Mouse (Mus musculus) cerebellum, adult 8-10 months (tissue): Measurements from ENCODE around the gene Ampd3.

Experiments
- DNase-seq: peaks from one replicate; pipeline ENCODE4 v3.0.0; 2022

Ampd3 gene

GRCm38 (mm10) chr7:110768001-110768400 is at the start of gene Ampd3:
Ampd3 (plus strand) TSS chr7:110768206.
- DNase-seq: peak; percentile 39

- no peak for DNase-seq
Observed at GRCm38 (mm10) chr7:110718505-110718904, 49.5 kb upstream of the Ampd3 start.

- no peak for DNase-seq
Observed at GRCm38 (mm10) chr7:110719857-110720256, 48.1 kb upstream of the Ampd3 start.

- DNase-seq: peak; percentile 59
Observed at GRCm38 (mm10) chr7:110722183-110722582, 45.8 kb upstream of the Ampd3 start.

GRCm38 (mm10) chr7:110727049-110727448 is 41.0 kb upstream of the Ampd3 start:
- peak; percentile 59 for DNase-seq

- DNase-seq: no peak
Observed at GRCm38 (mm10) chr7:110728876-110729275, 39.1 kb upstream of the Ampd3 start.

GRCm38 (mm10) chr7:110729295-110729694 is 38.7 kb upstream of the Ampd3 start:
- DNase-seq: no peak

- no peak for DNase-seq
Observed at GRCm38 (mm10) chr7:110731091-110731967, 36.7 kb upstream of the Ampd3 start.

- no peak for DNase-seq
Observed at GRCm38 (mm10) chr7:110732001-110732632, 35.9 kb upstream of the Ampd3 start.

- DNase-seq: no peak
Observed at GRCm38 (mm10) chr7:110736914-110737313, 31.1 kb upstream of the Ampd3 start.

GRCm38 (mm10) chr7:110739764-110740163 is 28.2 kb upstream of the Ampd3 start:
- no peak for DNase-seq

GRCm38 (mm10) chr7:110740188-110740587 is 27.8 kb upstream of the Ampd3 start:
- no peak for DNase-seq

- no peak for DNase-seq
Observed at GRCm38 (mm10) chr7:110742022-110742421, 26.0 kb upstream of the Ampd3 start.

- no peak for DNase-seq
Observed at GRCm38 (mm10) chr7:110746087-110746562, 21.9 kb upstream of the Ampd3 start.

GRCm38 (mm10) chr7:110746809-110747208 is 21.2 kb upstream of the Ampd3 start:
- no peak for DNase-seq

GRCm38 (mm10) chr7:110750834-110751233 is 17.2 kb upstream of the Ampd3 start:
- DNase-seq: no peak

- no peak for DNase-seq
Observed at GRCm38 (mm10) chr7:110751634-110752033, 16.4 kb upstream of the Ampd3 start.

- DNase-seq: no peak
Observed at GRCm38 (mm10) chr7:110753310-110753709, 14.7 kb upstream of the Ampd3 start.

GRCm38 (mm10) chr7:110753926-110754330 is 14.1 kb upstream of the Ampd3 start:
- no peak for DNase-seq

- DNase-seq: no peak
Observed at GRCm38 (mm10) chr7:110756440-110756839, 11.6 kb upstream of the Ampd3 start.

GRCm38 (mm10) chr7:110762605-110763180 is 5.3 kb upstream of the Ampd3 start:
- peak; percentile 76 for DNase-seq

GRCm38 (mm10) chr7:110768451-110769064 is 552 bp downstream of the Ampd3 start:
- DNase-seq: peak; percentile 70

- peak; percentile 33 for DNase-seq
Observed at GRCm38 (mm10) chr7:110769094-110769493, 1.1 kb downstream of the Ampd3 start.
